Mouse (Mus musculus): ENCODE results near the gene Colgalt2.
A peak's percentile ranks its signal among the peaks of the same experiment; 100 is the strongest.
"Not testable (repeated sequence)": the region's sequence is repeated elsewhere in the genome, so short reads cannot be mapped to it uniquely, and the experiment has no call there.

Gene Colgalt2

GRCm38 (mm10) chr1:152399790-152400555 lies at the start of gene Colgalt2:
Gene Colgalt2, plus strand, starts transcription at chr1:152399830.
- peak; percentile 8 to 44 for DNase-seq (ENCODE audit: low spot score in 2 of 2)

GRCm38 (mm10) chr1:152356721-152357120 lies 42.9 kb upstream of the Colgalt2 start:
- no peak for DNase-seq (ENCODE audit: low spot score in 2 of 2)

- DNase-seq (ENCODE audit: low spot score in 2 of 2) = no peak
Measured at GRCm38 (mm10) chr1:152368311-152369088, 31.1 kb upstream of the Colgalt2 start.

- peak; percentile 4 to 20 for DNase-seq (ENCODE audit: low spot score in 2 of 2)
Measured at GRCm38 (mm10) chr1:152369139-152369538, 30.5 kb upstream of the Colgalt2 start.

GRCm38 (mm10) chr1:152378311-152378710 lies 21.3 kb upstream of the Colgalt2 start:
- no peak for DNase-seq (ENCODE audit: low spot score in 2 of 2)

- DNase-seq (ENCODE audit: low spot score in 2 of 2) = no peak
Measured at GRCm38 (mm10) chr1:152384589-152384988, 15.0 kb upstream of the Colgalt2 start.

- not testable (repeated sequence) for DNase-seq (ENCODE audit: low spot score in 2 of 2)
Measured at GRCm38 (mm10) chr1:152385693-152386092, 13.9 kb upstream of the Colgalt2 start.

GRCm38 (mm10) chr1:152386188-152386835 lies 13.3 kb upstream of the Colgalt2 start, which contains the start of gene Tsen15:
Gene Tsen15, minus strand, starts transcription at chr1:152386688.
- DNase-seq (ENCODE audit: low spot score in 2 of 2) = peak; percentile 77 to 88

GRCm38 (mm10) chr1:152389271-152389670 lies 10.4 kb upstream of the Colgalt2 start:
- no peak for DNase-seq (ENCODE audit: low spot score in 2 of 2)

GRCm38 (mm10) chr1:152394137-152394536 lies 5.5 kb upstream of the Colgalt2 start:
- no peak for DNase-seq (ENCODE audit: low spot score in 2 of 2)

GRCm38 (mm10) chr1:152394956-152395515 lies 4.6 kb upstream of the Colgalt2 start:
- no peak for DNase-seq (ENCODE audit: low spot score in 2 of 2)

- DNase-seq (ENCODE audit: low spot score in 2 of 2) = no peak
Measured at GRCm38 (mm10) chr1:152398708-152399107, 922 bp upstream of the Colgalt2 start.

GRCm38 (mm10) chr1:152400556-152401540 lies 1.2 kb downstream of the Colgalt2 start:
- no peak for DNase-seq (ENCODE audit: low spot score in 2 of 2)

GRCm38 (mm10) chr1:152407021-152407946 lies 7.7 kb downstream of the Colgalt2 start:
- no peak for DNase-seq (ENCODE audit: low spot score in 2 of 2)

GRCm38 (mm10) chr1:152409356-152409755 lies 9.7 kb downstream of the Colgalt2 start:
- no peak for DNase-seq (ENCODE audit: low spot score in 2 of 2)

- no peak for DNase-seq (ENCODE audit: low spot score in 2 of 2)
Measured at GRCm38 (mm10) chr1:152410657-152411056, 11.0 kb downstream of the Colgalt2 start.

GRCm38 (mm10) chr1:152413116-152413515 lies 13.5 kb downstream of the Colgalt2 start:
- no peak for DNase-seq (ENCODE audit: low spot score in 2 of 2)

GRCm38 (mm10) chr1:152413961-152414360 lies 14.3 kb downstream of the Colgalt2 start:
- no peak for DNase-seq (ENCODE audit: low spot score in 2 of 2)

- DNase-seq (ENCODE audit: low spot score in 2 of 2) = no peak
Measured at GRCm38 (mm10) chr1:152414451-152414850, 14.8 kb downstream of the Colgalt2 start.

All from urinary bladder, adult 18-20 months (tissue).